8 mouse cellular contexts compared by ENCODE assay signal in genomic region chrX:102504644-102505481, GRCm38 (mm10). TPM values are rescaled to one million over a fixed set of nuclear protein-coding genes. Genes with fewer than 3 reads are reported as not detected.
DNase-seq lines count a peak whose midpoint lies in the region; ATAC-seq and TF ChIP-seq lines count a peak whose summit lies in the region.

Hdac8 (minus strand) TSS chrX:102505359.

- peak; percentile 53 for DNase-seq in gastrocnemius, adult 2 months
- DNase-seq in hindlimb bud, embryonic 11.5 days (ENCODE audit: extremely low spot score, low read depth, low spot score): peak; percentile 53
- DNase-seq in left cerebral cortex, adult 2 months (ENCODE audit: extremely low spot score in 1 of 2, low spot score in 2 of 2): peak; percentile 36 to 49
- DNase-seq in retina, postnatal 7 days (ENCODE audit: low read depth, low spot score): peak; percentile 32
- DNase-seq in urinary bladder, postnatal 14 days (ENCODE audit: low spot score): peak; percentile 35

- no peak for TF ChIP-seq CTCF in gastrocnemius, adult 2 months (IDR thresholded peaks at IDR 0.05)
- no peak for TF ChIP-seq CTCF in left cerebral cortex, adult 2 months (IDR thresholded peaks at IDR 0.05)

- intact Hi-C loops in gastrocnemius, adult 2 months (cut with DNase I): no loop called here
- intact Hi-C loops in left cerebral cortex, adult 2 months (cut with DNase I): no loop called here

- H3K27ac ChIP-seq in gastrocnemius, adult 2 months: peak within 1 kb of the TSS; percentile 88
- peak within 1 kb of the TSS; percentile 79 for H3K27ac ChIP-seq in left cerebral cortex, adult 2 months
- H3K27ac ChIP-seq in macrophage: peak within 1 kb of the TSS; percentile 27; the same call in 1 of the 2 replicates

- peak within 1 kb of the TSS; percentile 74 for H3K4me3 ChIP-seq in gastrocnemius, adult 2 months
- H3K4me3 ChIP-seq in left cerebral cortex, adult 2 months: peak within 1 kb of the TSS; percentile 49
- peak within 1 kb of the TSS; percentile 57 for H3K4me3 ChIP-seq in macrophage (ENCODE audit: inconsistent target)

- WGBS in macrophage (ENCODE audit: missing documents): 27% methylated on average over 25 of the region's 27 CpGs

- H3K79me2 ChIP-seq in macrophage (ENCODE audit: inconsistent target): no peaks in the 10 kb centered on the region

- peak; percentile 92 for ATAC-seq in activated CD4-positive, CD25-positive, alpha-beta regulatory T cell, adult 4 months
- peak; percentile 99 for ATAC-seq in common myeloid progenitor, adult 5-6 weeks (replicated peaks; ENCODE audit: low read depth, poor library complexity, severe bottlenecking)

- H3K36me3 ChIP-seq in macrophage (ENCODE audit: inconsistent target): no peaks in the 10 kb centered on the region

RNA-seq across cellular contexts. Expression of gene Hdac8, which starts in this region (rescaled TPM):
- polyA plus RNA-seq in activated CD4-positive, CD25-positive, alpha-beta regulatory T cell, adult 4 months (2017; shearing (Covaris generic)): 10 to 100 TPM in 1 of 2 experiments, 1 to 10 TPM in 1; 9.7 to 10.0 TPM
- 10.2 and 14.5 TPM in 2 replicates for total RNA-seq in common myeloid progenitor, adult 5-6 weeks (2017)
- total RNA-seq in gastrocnemius, adult 2 months (2021): 1 to 10 TPM; 3.8 to 4.2 TPM
- 10 to 100 TPM; 16.0 to 16.9 TPM for total RNA-seq in left cerebral cortex, adult 2 months (2021)
- 10 to 100 TPM; 11.2 to 54.0 (median 36.5) TPM for total RNA-seq in macrophage (2018; cell fraction: chromatin; rRNA removed)
- total RNA-seq in macrophage (2018; cell fraction: cytosol; rRNA removed): 1 to 10 TPM; 5.3 to 9.3 (median 7.0) TPM
- total RNA-seq in macrophage (2018; cell fraction: nucleus; rRNA removed): 10 to 100 TPM in 24 of 26 experiments, 1 to 10 TPM in 2; 7.2 to 40.7 (median 22.9) TPM
- 5.5 to 7.8 TPM (median 7.2 TPM) in 3 replicates for polyA plus RNA-seq in macrophage (2018)

Comparison
In these comparisons a context has a peak if more than half of its experiments do, and no peak if none do; other contexts are left out.
1. Peak in every context shown above with its lines: DNase-seq, ATAC-seq, H3K4me3 ChIP-seq and H3K27ac ChIP-seq.
2. H3K27ac ChIP-seq: peak in every context shown above with its lines; median percentile 88 in gastrocnemius, adult 2 months; 79 in left cerebral cortex, adult 2 months; 27 in macrophage.